Mouse (Mus musculus): ENCODE measurements around the gene Mast3. TPM values are rescaled to one million over a fixed set of nuclear protein-coding genes. Genes with fewer than 3 reads are reported as not detected.
"Not testable (repeated sequence)": the region's sequence is repeated elsewhere in the genome, so short reads cannot be mapped to it uniquely, and the experiment has no call there.

Mast3 gene
- total RNA-seq, 2 experiments from 2014 or later: 468 to 473 TPM

DNA sequence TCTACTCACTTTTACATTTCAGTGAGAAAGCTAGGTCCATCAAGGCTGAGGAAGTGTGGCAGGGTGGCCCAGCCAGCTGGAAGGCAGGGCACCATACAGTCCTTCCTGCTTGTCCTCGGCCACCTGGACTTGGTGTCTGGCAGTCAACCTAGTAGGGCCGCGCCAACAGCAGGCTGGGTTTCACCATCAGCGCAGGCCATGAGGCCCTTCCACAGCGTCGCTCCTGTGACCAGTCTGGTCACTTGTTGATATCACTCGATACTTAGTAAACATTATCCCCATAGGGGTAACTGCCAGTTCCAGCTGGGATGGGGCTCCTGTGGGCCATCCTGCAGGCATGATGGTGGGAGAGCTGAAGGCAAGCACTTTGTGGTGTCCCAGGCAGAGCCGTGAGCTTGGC lies 26.7 kb upstream of the Mast3 start:
- Histone ChIP-seq H3K4me3 (no peak overlapping the region), H3K27ac (no peak overlapping the region)
- no peak for TF ChIP-seq CTCF (conservative IDR thresholded peaks at IDR 0.05)
- DNase-seq (ENCODE audit: low spot score in 2 of 2): no peak

DNA sequence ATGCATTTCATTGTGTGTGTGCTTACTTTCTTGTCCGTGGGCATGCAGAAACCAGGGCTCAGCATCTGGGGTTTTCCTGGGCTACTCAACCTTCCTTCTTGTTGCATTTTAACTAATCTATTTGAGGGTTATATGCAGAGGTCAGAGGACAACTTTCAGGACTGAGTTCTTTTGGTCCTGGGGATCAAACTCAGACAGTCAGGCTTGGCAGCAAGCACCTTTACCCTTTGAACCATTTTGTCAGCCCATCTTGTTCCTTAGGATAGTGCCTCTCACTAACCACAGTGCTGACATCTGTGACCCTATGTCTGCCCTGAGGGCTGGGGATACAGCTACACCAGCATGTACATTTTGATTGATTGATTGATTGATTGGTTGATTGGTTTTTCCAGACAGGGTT lies 22.9 kb upstream of the Mast3 start:
- no peak for DNase-seq (ENCODE audit: low spot score in 2 of 2)
- no peak for TF ChIP-seq CTCF (conservative IDR thresholded peaks at IDR 0.05)
- no peak overlapping the region for H3K27ac ChIP-seq
- H3K4me3 ChIP-seq: no peak overlapping the region

- no peak for DNase-seq (ENCODE audit: low spot score in 2 of 2)
- peak; percentile 43 for TF ChIP-seq CTCF (conservative IDR thresholded peaks at IDR 0.05)
- H3K4me3 ChIP-seq: no peak overlapping the region
- H3K27ac ChIP-seq: no peak overlapping the region
These were observed 22.2 kb upstream of the Mast3 start for GRCm38 (mm10) chr8:70827010-70827409.

DNA sequence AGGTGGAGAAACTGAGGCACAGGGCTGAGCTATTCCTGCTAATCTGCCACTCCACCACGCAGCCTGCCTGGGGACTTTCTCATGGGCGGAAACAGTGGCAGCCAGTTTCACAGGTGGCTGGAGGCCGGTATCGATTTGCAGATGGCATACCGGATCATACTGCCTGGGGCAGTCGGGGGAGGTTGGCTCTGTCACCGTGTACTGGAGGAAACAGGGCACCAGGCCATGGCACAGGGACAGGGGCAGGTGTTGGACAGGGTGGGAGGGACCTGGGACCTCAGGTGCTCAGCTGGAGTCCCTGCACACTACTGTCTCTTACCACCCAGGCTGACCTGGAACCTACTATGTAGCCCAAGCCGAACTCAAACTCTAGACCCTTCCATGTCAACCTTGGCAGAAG lies 21.0 kb upstream of the Mast3 start:
- no peak for DNase-seq (ENCODE audit: low spot score in 2 of 2)
- no peak overlapping the region for H3K4me3 ChIP-seq
- H3K27ac ChIP-seq: no peak overlapping the region
- no peak for TF ChIP-seq CTCF (conservative IDR thresholded peaks at IDR 0.05)

DNA sequence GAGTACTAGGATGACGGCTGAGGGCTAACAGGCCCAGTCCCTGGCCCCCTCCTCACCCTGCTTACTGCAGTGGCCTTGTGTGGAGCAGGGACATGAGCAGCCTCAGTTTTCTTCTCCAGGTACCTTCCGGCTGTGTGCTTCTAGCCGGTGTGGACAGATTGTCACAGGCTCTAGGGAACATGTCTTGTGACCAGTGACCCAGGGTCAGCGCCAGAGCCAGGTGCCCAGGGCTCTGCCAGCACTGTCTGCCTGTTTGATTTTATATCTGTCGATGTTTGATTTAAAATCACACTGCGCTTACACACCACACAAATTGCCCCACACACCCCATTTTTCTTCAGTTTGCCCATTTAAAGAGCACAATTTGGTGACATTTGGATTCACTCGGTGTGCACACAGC lies 18.9 kb upstream of the Mast3 start:
- no peak for DNase-seq (ENCODE audit: low spot score in 2 of 2)
- Histone ChIP-seq H3K27ac (no peak overlapping the region), H3K4me3 (no peak overlapping the region)
- no peak for TF ChIP-seq CTCF (conservative IDR thresholded peaks at IDR 0.05)

DNA sequence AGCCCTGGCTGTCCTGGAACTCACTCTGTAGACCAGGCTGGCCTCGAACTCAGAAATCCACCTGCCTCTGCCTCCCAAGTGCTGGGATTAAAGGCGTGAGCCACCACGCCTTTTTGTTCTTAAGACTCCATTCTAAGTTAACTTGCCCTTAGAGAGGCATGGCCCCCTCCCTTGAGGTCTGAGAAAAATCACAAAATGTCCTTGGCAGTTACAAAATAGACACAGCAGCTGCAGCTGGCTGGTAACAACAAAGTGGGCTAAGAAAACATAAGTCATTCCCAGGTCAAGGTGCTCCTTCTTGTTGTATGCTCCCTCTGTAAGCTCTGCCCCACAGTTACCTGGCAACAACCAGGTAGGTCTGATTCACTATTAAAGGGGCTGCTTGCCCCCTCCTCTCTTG lies 17.7 kb upstream of the Mast3 start:
- not testable (repeated sequence) for H3K4me3 ChIP-seq; H3K27ac ChIP-seq; DNase-seq (ENCODE audit: low spot score in 2 of 2)

GRCm38 (mm10) chr8:70821992-70822391 lies 17.1 kb upstream of the Mast3 start:
- no peak for TF ChIP-seq CTCF (conservative IDR thresholded peaks at IDR 0.05)

GRCm38 (mm10) chr8:70821399-70821962 lies 16.6 kb upstream of the Mast3 start:
- DNase-seq (ENCODE audit: low spot score in 2 of 2): peak in 1 of 2 experiments; percentile 58
- Histone ChIP-seq H3K27ac (no peak overlapping the region), H3K4me3 (no peak overlapping the region)
- TF ChIP-seq CTCF (conservative IDR thresholded peaks at IDR 0.05): peak; percentile 99

More at GRCm38 (mm10) chr8:70821992-70822391, 17.1 kb upstream of the Mast3 start:
- no peak for DNase-seq (ENCODE audit: low spot score in 2 of 2)
- no peak overlapping the region for H3K27ac ChIP-seq
- H3K4me3 ChIP-seq: no peak overlapping the region

DNA sequence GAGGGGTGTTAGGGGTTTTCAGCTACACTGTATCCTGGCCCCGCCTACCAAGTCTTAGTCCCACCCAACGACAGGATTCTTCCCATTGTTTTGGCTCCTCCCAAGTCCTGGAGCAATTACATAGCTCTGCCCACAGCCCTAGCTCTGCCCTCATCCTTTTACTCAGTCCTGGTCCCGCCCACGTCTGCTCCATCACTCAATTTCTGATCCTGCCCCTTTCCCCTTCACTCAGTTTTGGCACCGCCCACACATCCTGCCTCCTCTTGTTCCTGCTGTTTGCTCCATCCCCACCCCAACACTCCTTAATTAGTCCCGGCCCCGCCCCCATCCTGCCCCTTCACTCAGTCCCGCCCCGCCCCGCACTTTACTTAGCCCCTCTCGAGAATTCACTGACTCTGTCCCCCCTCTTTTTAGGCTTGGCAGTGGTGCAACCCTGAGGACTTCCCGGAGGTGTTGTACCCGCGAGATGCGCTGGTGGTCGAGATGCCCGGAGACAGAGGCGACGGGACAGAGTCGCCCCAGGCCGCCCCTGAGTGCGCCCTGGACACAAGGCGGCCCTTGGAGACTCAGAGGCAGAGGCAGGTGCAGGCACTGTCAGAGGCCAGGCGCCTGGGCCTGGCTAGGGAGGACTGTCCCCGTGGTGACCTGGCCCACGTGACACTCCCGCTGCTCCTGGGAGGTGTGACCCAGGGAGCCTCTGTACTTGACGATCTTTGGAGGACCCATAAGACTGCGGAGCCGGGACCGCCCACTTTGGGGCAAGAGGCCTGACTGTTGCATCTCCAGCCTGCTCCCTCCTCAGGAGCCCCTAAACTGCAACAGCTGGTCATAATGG lies 15.5 kb upstream of the Mast3 start:
- no peak overlapping the region for H3K4me3 ChIP-seq
- H3K27ac ChIP-seq: no peak overlapping the region
- TF ChIP-seq CTCF (conservative IDR thresholded peaks at IDR 0.05): no peak
- no peak for DNase-seq (ENCODE audit: low spot score in 2 of 2)

DNA sequence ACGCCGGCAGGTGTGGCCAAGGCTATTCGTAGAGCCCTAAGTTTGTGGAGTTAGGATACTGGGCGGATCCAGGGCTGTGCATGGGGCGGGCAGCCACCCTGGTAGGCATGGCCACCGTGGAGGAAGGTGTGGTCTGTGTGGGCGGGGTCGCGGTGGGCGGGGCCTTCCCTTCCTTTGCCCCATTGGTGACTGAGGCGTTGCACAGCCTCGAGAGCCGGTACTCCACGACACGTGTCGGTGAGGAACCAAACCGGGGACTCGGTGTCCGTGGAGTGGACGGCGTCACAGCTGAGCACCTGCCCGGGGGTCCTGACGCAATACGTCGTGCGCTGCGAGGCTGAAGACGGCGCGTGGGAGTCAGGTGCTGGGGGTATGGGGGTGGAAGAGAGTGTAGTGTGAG lies 11.8 kb upstream of the Mast3 start:
- no peak overlapping the region for H3K27ac ChIP-seq
- DNase-seq (ENCODE audit: low spot score in 2 of 2): no peak
- peak overlapping the region; percentile 39 for H3K4me3 ChIP-seq
- no peak for TF ChIP-seq CTCF (conservative IDR thresholded peaks at IDR 0.05)

DNA sequence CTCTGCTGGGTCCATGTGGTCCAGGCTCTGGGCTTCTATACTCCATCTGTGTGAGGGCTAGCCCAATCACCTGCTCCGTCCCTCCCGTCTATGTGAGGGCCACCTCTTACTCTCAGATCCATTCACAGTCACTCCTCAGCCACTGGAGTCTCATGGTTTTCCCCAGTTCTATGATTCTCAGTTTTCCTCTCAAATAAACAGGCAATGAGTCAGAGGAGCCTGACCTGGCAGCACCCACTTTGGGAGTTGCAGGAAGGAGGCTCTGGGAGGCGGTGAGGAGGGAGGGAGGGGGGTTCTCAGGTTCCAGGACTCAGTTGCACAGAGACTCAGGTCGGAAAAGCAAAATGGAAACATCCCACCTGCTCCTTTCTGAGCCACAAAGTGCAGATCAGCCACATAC lies 8.0 kb upstream of the Mast3 start:
- no peak for TF ChIP-seq CTCF (conservative IDR thresholded peaks at IDR 0.05)
- no peak overlapping the region for H3K27ac ChIP-seq

DNA sequence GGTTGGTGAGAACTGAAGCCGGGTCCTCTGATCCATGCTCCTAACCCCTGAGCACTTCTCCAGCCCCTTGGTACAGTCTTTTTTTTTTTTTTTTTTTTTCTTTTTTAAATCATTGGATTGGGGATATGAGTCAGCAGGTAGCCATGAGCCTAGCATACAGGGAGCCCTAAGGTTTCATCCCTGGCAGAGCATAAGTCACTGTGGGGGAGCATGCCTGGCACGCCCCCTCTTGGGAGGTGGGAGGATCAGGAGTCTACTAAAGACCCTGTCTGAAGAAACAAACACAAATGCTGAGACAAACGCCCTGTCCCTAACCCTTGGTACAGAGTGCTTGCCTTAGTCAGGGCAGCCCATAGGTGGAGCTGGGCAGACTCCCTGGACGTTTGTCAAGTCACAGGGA lies 7.2 kb upstream of the Mast3 start:
- TF ChIP-seq CTCF (conservative IDR thresholded peaks at IDR 0.05): no peak
- Histone ChIP-seq H3K27ac (no peak overlapping the region), H3K4me3 (no peak overlapping the region)
- no peak for DNase-seq (ENCODE audit: low spot score in 2 of 2)

More for the DNA sequence above, 8.0 kb upstream of the Mast3 start:
- no peak for DNase-seq (ENCODE audit: low spot score in 2 of 2)
- H3K4me3 ChIP-seq: no peak overlapping the region

DNA sequence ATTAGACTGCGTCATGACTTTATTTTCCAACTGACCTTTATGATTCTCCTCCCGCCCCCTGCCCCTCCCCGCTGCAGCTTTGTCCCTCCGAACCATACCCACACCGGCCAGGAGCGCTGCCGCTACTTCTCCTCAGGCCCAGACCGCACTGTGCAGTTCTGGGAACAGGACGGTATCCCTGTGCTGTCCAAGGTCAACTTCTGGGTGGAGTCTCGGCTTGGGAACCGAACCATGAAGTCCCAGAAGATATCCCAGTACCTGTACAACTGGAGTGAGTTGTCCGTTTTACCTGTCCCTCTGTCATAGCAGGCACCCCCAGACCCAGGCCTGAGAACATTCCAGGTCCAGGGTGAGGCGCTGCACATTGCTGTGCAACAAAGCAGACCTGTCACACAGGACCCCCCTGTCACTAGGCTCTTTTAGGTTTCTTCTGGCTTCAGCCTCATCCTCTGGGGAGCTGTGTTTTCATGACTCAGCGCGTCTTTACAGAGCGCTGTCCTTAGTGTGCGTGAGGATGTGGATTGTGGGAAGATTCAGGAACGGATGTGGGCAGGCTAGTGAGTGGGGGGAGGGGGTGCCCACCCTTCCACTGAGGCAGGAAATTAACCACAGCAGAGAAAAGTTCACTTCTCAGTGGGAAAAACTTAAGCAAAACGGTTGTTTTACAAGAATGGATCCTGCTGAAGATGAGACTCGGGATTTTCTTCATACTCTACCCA lies 6.3 kb upstream of the Mast3 start:
- DNase-seq (ENCODE audit: low spot score in 2 of 2): no peak
- H3K27ac ChIP-seq: no peak overlapping the region
- TF ChIP-seq CTCF (conservative IDR thresholded peaks at IDR 0.05): no peak
- H3K4me3 ChIP-seq: no peak overlapping the region

Data from layer of hippocampus, adult 2 months (tissue).